Mouse (Mus musculus) layer of hippocampus, adult 8-10 months (tissue): ENCODE measurements around the gene Hist1h4j. TPM values are rescaled to one million over a fixed set of nuclear protein-coding genes. Genes with fewer than 3 reads are reported as not detected.
"Not testable (repeated sequence)": the region's sequence is repeated elsewhere in the genome, so short reads cannot be mapped to it uniquely, and the experiment has no call there.

Experiments used
- DNase-seq, 2 experiments: peaks; one replicate each; pipeline ENCODE4 v3.0.0; 2022; ENCODE audit warnings: low spot score in 2 of 2
- total RNA-seq, 4 experiments: library from RNA; stranded (reverse); gene quantifications; 2 replicates each; pipeline ENCODE4 v1.2.4; 2022

Hist1h4j gene
- total RNA-seq, 4 experiments from 2014 or later = 11.6 to 17.1 (median 13.7) TPM

- DNase-seq = no peak
Observed at GRCm38 (mm10) chr13:21722993-21723836, 11.6 kb upstream of the Hist1h4j start.

- no peak for DNase-seq
Observed at GRCm38 (mm10) chr13:21727948-21728572, 6.8 kb upstream of the Hist1h4j start.

GRCm38 (mm10) chr13:21729544-21729943 is 5.3 kb upstream of the Hist1h4j start:
- no peak for DNase-seq

GRCm38 (mm10) chr13:21733466-21733865 is 1.4 kb upstream of the Hist1h4j start:
- no peak for DNase-seq

- DNase-seq = peak; percentile 42 to 72
Observed at GRCm38 (mm10) chr13:21734010-21734905, 606 bp upstream of the Hist1h4j start.

- DNase-seq = no peak
Observed at GRCm38 (mm10) chr13:21745006-21745405, 10.1 kb downstream of the Hist1h4j start.

- no peak for DNase-seq
Observed at GRCm38 (mm10) chr13:21749387-21750158, 14.7 kb downstream of the Hist1h4j start.

GRCm38 (mm10) chr13:21750159-21751017 is 15.5 kb downstream of the Hist1h4j start, which contains the start of gene Hist1h4k:
Gene Hist1h4k (minus strand): TSS chr13:21750505.
- DNase-seq = peak; percentile 89 to 94

GRCm38 (mm10) chr13:21751417-21751816 is 16.6 kb downstream of the Hist1h4j start:
- no peak for DNase-seq

GRCm38 (mm10) chr13:21751827-21752226 is 17.0 kb downstream of the Hist1h4j start:
- no peak for DNase-seq

- no peak for DNase-seq
Observed at GRCm38 (mm10) chr13:21752356-21752755, 17.5 kb downstream of the Hist1h4j start.

GRCm38 (mm10) chr13:21753051-21753523 is 18.2 kb downstream of the Hist1h4j start:
- no peak for DNase-seq

- DNase-seq = peak; percentile 57 to 79
Observed at GRCm38 (mm10) chr13:21753524-21754285, 18.8 kb downstream of the Hist1h4j start, which contains the start of the genes Hist1h2ak and Hist1h2bn. Gene Hist1h2ak (minus strand): TSS chr13:21753827. Gene Hist1h2bn (plus strand): TSS chr13:21754123.

- not testable (repeated sequence) for DNase-seq
Observed at GRCm38 (mm10) chr13:21754294-21755001, 19.6 kb downstream of the Hist1h4j start.

- no peak for DNase-seq
Observed at GRCm38 (mm10) chr13:21755707-21756106, 20.8 kb downstream of the Hist1h4j start.

GRCm38 (mm10) chr13:21778814-21779766 is 44.2 kb downstream of the Hist1h4j start:
- DNase-seq = peak; percentile 63 to 64
